Mouse (Mus musculus) lung, embryonic 16.5 days (tissue): ENCODE measurements around the gene Gm13289. TPM values are rescaled to one million over a fixed set of nuclear protein-coding genes. Genes with fewer than 3 reads are reported as not detected.
"Not testable (repeated sequence)": the region's sequence is repeated elsewhere in the genome, so short reads cannot be mapped to it uniquely, and the experiment has no call there.

Experiments
- ATAC-seq: fragments of 200-750 bp; cut with Nextera tagmentation; 2 replicates; pipeline ENCODE4 v1.8.0; 2017; ENCODE audit warnings: low read depth, mild to moderate bottlenecking, moderate library complexity
- H3K27ac ChIP-seq: fragments of 300-500 bp; sonication (generic); 2 replicates; pipeline ENCODE4 v1.5.1; 2014; ENCODE audit warnings: mild to moderate bottlenecking, control low read depth, low read length
- H3K27me3 ChIP-seq: fragments of 300-500 bp; sonication (generic); 2 replicates; pipeline ENCODE4 v1.6.1; 2014; ENCODE audit warnings: low read depth, low read length, mixed read lengths; ENCODE audit not compliant: control insufficient read depth, insufficient read depth
- H3K36me3 ChIP-seq: fragments of 300-500 bp; sonication (generic); 2 replicates; pipeline ENCODE4 v1.6.1; 2014; ENCODE audit warnings: low read length; ENCODE audit not compliant: control insufficient read depth, insufficient read depth
- H3K4me1 ChIP-seq: fragments of 300-500 bp; sonication (generic); replicated peaks from 2 replicates; pipeline ENCODE4 v1.6.1; 2014; ENCODE audit warnings: low read length, mixed read lengths; ENCODE audit not compliant: control insufficient read depth, insufficient read depth
- H3K4me2 ChIP-seq: fragments of 300-500 bp; sonication (generic); 2 replicates; pipeline ENCODE4 v1.6.1; 2014; ENCODE audit warnings: low read depth, low read length, control low read depth
- H3K4me3 ChIP-seq: fragments of 300-500 bp; sonication (generic); 2 replicates; pipeline ENCODE4 v1.5.1; 2014; ENCODE audit warnings: mild to moderate bottlenecking, low read length, control low read depth
- H3K9ac ChIP-seq: fragments of 300-500 bp; sonication (generic); 2 replicates; pipeline ENCODE4 v1.6.1; 2014; ENCODE audit warnings: low read length, control low read depth
- H3K9me3 ChIP-seq: fragments of 300-500 bp; sonication (generic); 2 replicates; pipeline ENCODE4 v1.6.1; 2016; ENCODE audit warnings: low read length; ENCODE audit not compliant: control insufficient read depth
- WGBS: fragments of 180-500 bp; shearing (Covaris S2); extraction: QIAGEN DNeasy Blood & Tissue Kit; methylation state at CpG from one replicate; pipeline ENCODE4 v1.1.7; 2014; 5-methylcytosine and 5-hydroxymethylcytosine counted together
- polyA plus RNA-seq: library from polyadenylated mRNA; unstranded; fragments of >200 nt; fragmentation: Nextera tagmentation; extraction: Ambion mirVana; gene quantifications from 2 replicates; pipeline ENCODE4 v1.2.1, GENCODE M21; 2015

The Gm13289 gene
- polyA plus RNA-seq, 1 experiment from 2014 or later: not detected

- not testable (repeated sequence) for H3K4me1 ChIP-seq, H3K27me3 ChIP-seq, H3K36me3 ChIP-seq, ATAC-seq, H3K9me3 ChIP-seq
- H3K9ac ChIP-seq: peak overlapping the region; percentile 76
- H3K4me3 ChIP-seq: peak overlapping the region; percentile 60
- 9% methylated on average over 28 of the region's 31 CpGs for WGBS
- peak overlapping the region; percentile 97 for H3K27ac ChIP-seq
- H3K4me2 ChIP-seq: peak overlapping the region; percentile 73
These were observed 19.9 kb upstream of the Gm13289 start for GRCm38 (mm10) chr4:88756581-88757513.

DNA sequence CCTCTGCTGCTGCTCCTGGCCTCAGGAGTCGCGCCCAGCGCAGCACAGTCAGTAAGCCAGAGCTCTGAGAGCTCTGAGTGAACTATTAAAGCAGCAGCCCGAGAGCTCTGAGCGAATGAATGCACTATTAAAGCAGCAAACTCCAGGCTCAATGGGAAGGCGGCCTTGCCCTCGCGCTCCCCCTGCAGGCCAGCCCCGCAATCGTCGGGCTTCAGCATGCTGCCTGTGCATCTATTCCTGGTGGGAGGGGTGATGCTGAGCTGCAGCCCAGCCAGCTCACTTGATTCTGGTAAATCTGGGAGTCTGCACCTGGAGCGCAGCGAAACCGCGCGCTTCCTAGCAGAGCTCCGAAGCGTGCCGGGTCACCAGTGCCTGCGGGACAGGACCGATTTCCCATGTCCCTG is 19.1 kb upstream of the Gm13289 start:
- H3K27me3 ChIP-seq, H3K36me3 ChIP-seq, H3K4me1 ChIP-seq, H3K9me3 ChIP-seq: not testable (repeated sequence)
- Histone ChIP-seq H3K9ac (peak overlapping the region; percentile 76), H3K27ac (peak overlapping the region; percentile 97), H3K4me3 (peak overlapping the region; percentile 60), H3K4me2 (peak overlapping the region; percentile 73)
- ATAC-seq: peak; percentile 100
- WGBS: under 1% methylated on average over 11 of the region's 21 CpGs

DNA sequence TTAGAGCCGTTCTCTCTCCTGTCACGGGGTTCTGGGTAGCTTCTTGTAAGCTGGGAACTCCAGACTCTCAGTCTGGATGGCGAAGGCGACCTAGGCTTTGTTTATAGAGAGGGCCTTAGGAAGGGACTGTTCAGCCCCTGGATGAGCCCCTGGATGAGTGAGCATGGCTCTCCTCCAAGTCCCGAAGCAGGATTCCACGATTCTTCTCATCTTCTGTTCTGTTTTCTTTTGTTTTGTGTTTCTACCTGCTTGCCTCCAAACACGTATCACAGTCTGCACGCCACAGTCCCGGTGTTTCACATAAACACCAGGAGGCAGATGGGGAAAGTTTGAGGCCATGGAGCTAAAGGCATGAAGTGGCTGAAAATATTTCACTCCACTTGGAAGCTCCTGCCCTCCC is 18.0 kb upstream of the Gm13289 start:
- H3K27ac ChIP-seq, H3K4me1 ChIP-seq, H3K36me3 ChIP-seq, H3K9me3 ChIP-seq, H3K4me2 ChIP-seq, H3K27me3 ChIP-seq, H3K9ac ChIP-seq, H3K4me3 ChIP-seq, ATAC-seq: not testable (repeated sequence)
- WGBS: 84% methylated on average over 7 of the region's 9 CpGs

- H3K4me3 ChIP-seq: peak within 1 kb of the TSS; percentile 29
- not testable (repeated sequence) for H3K4me1 ChIP-seq, H3K27ac ChIP-seq, ATAC-seq, H3K9me3 ChIP-seq, H3K36me3 ChIP-seq, H3K27me3 ChIP-seq
- peak within 1 kb of the TSS; percentile 40 for H3K4me2 ChIP-seq
- 20% methylated on average over 8 of the region's 14 CpGs for WGBS
- H3K9ac ChIP-seq: 0 out of 2 replicates have a peak within 1 kb of the TSS, but pooled peaks have one; percentile 32
These were observed 17.0 kb upstream of the Gm13289 start, which contains the start of gene Gm13283 for GRCm38 (mm10) chr4:88759610-88760268. Gene Gm13283 (plus strand): TSS chr4:88760119.

DNA sequence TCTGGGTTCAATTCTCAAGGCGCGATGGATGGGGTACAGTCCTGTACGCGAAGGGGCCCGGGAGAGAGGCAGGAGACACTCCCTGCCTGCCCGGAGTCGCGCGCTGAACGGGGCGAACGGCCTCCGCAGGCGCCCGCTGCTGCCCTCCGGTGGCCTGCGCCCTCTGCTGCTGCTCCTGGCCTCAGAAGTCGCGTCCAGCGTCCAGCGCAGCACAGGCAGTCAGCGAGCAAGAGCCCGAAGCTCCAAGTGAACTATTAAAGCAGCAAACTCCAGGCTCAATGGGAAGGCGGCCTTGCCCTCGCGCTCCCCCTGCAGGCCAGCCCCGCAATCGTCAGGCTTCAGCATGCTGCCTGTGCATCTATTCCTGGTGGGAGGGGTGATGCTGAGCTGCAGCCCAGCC is 16.3 kb upstream of the Gm13289 start:
- H3K4me1 ChIP-seq, H3K36me3 ChIP-seq, ATAC-seq, H3K27me3 ChIP-seq, H3K27ac ChIP-seq, H3K9me3 ChIP-seq: not testable (repeated sequence)
- H3K4me2 ChIP-seq: peak overlapping the region; percentile 40
- peak overlapping the region; percentile 29 for H3K4me3 ChIP-seq
- under 1% methylated on average over 20 of the region's 28 CpGs for WGBS
- H3K9ac ChIP-seq: 0 out of 2 replicates have a peak overlapping the region, but pooled peaks have one; percentile 32

DNA sequence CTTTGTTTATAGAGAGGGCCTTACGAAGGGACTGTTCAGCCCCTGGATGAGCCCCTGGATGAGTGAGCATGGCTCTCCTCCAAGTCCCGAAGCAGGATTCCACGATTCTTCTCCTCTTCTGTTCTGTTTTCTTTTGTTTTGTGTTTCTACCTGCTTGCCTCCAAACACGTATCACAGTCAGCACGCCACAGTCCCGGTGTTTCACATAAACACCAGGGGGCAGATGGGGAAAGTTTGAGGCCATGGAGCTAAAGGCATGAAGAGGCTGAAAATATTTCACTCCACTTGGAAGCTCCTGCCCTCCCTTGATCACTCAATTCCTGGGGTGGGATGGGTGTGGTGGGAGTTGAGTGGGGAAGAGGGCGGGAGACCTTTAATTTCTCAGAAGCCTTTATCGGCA is 14.9 kb upstream of the Gm13289 start:
- 67% methylated on average over 6 of the region's 8 CpGs for WGBS
- H3K27me3 ChIP-seq, H3K9ac ChIP-seq, H3K36me3 ChIP-seq, H3K4me2 ChIP-seq, H3K27ac ChIP-seq, H3K4me1 ChIP-seq, H3K4me3 ChIP-seq, H3K9me3 ChIP-seq, ATAC-seq: not testable (repeated sequence)

- not testable (repeated sequence) for H3K4me3 ChIP-seq, H3K9ac ChIP-seq, H3K36me3 ChIP-seq, ATAC-seq, H3K4me1 ChIP-seq, H3K27me3 ChIP-seq, H3K27ac ChIP-seq, H3K4me2 ChIP-seq, H3K9me3 ChIP-seq
- WGBS: 48% methylated on average over 8 of the region's 9 CpGs
These were observed 14.4 kb upstream of the Gm13289 start for GRCm38 (mm10) chr4:88762341-88762740.

DNA sequence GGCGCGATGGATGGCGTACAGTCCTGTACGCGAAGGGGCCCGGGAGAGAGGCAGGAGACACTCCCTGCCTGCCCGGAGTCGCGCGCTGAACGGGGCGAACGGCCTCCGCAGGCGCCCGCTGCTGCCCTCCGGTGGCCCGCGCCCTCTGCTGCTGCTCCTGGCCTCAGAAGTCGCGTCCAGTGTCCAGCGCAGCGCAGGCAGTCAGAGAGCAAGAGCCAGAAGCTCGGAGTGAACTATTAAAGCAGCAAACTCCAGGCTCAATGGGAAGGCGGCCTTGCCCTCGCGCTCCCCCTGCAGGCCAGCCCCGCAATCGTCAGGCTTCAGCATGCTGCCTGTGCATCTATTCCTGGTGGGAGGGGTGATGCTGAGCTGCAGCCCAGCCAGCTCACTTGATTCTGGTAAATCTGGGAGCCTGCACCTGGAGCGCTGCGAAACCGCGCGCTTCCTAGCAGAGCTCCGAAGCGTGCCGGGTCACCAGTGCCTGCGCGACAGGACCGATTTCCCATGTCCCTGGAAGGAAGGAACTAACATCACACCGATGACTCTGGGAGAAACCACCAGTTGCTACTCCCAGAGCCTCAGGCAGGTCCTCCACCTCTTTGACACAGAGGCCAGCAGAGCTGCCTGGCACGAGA is 13.2 kb upstream of the Gm13289 start:
- not testable (repeated sequence) for H3K4me1 ChIP-seq, H3K9me3 ChIP-seq, H3K36me3 ChIP-seq, ATAC-seq, H3K27me3 ChIP-seq
- WGBS: 2% methylated on average over 23 of the region's 42 CpGs
- peak overlapping the region; percentile 63; the same call in 1 of the 2 replicates for H3K27ac ChIP-seq
- peak overlapping the region; percentile 28; the same call in 1 of the 2 replicates for H3K9ac ChIP-seq
- H3K4me3 ChIP-seq: peak overlapping the region; percentile 32
- H3K4me2 ChIP-seq: peak overlapping the region; percentile 43

- H3K9ac ChIP-seq, H3K9me3 ChIP-seq, H3K27ac ChIP-seq, H3K4me1 ChIP-seq, H3K27me3 ChIP-seq, H3K4me2 ChIP-seq, H3K4me3 ChIP-seq, H3K36me3 ChIP-seq, ATAC-seq: not testable (repeated sequence)
- no CpG with 5 or more reads among the region's 32 CpGs for WGBS
These were observed 3.2 kb upstream of the Gm13289 start, which contains the start of gene Gm13290 for GRCm38 (mm10) chr4:88773534-88773933. Gene Gm13290 (plus strand): TSS chr4:88773834.
